Mouse (Mus musculus) megakaryocyte, embryonic 14.5 days (primary cell): ENCODE data around the gene Bin2. TPM values are rescaled to one million over a fixed set of nuclear protein-coding genes. Genes with fewer than 3 reads are reported as not detected.
"Not testable (repeated sequence)": the region's sequence is repeated elsewhere in the genome, so short reads cannot be mapped to it uniquely, and the experiment has no call there.

ENCODE experiments used
- H3K27me3 ChIP-seq: replicated peaks from 2 replicates; pipeline ENCODE3; 2012; ENCODE audit warnings: inconsistent platforms
- H3K36me3 ChIP-seq: replicated peaks from 2 replicates; pipeline ENCODE3; 2012; ENCODE audit warnings: low read length, inconsistent platforms, mixed read lengths
- H3K4me1 ChIP-seq: 2 replicates; pipeline ENCODE4 v1.6.1; 2012; ENCODE audit warnings: inconsistent platforms
- H3K4me3 ChIP-seq: replicated peaks from 2 replicates; pipeline ENCODE3; 2012; ENCODE audit warnings: moderate library complexity, mild to moderate bottlenecking, inconsistent platforms
- H3K9me3 ChIP-seq: 2 replicates; pipeline ENCODE4 v1.6.1; 2012; ENCODE audit warnings: inconsistent platforms
- FLI1 ChIP-seq: IDR thresholded peaks from 2 replicates; pipeline ENCODE4 v1.6.1; 2012; ENCODE audit warnings: low read length, inconsistent platforms, mixed read lengths
- GATA1 ChIP-seq: IDR thresholded peaks from 3 replicates; pipeline ENCODE4 v1.6.1; 2012; ENCODE audit warnings: mixed read lengths, low read length, inconsistent platforms, borderline replicate concordance
- polyA plus RNA-seq: library from polyadenylated mRNA; stranded (reverse); fragments of >175 nt; gene quantifications from 2 replicates; pipeline ENCODE4 v1.2.3, GENCODE M21; 2012; ENCODE audit warnings: low replicate concordance; ENCODE audit not compliant: insufficient read depth

Gene Bin2
- polyA plus RNA-seq, 1 experiment: 2,082 TPM

- Histone ChIP-seq H3K4me3 (peak within 1 kb of the TSS; percentile 100), H3K27me3 (no peaks in the 10 kb centered on the region), H3K4me1 (peaks cover 71% of the 10 kb centered on the region), H3K36me3 (peaks cover 39% of the 10 kb centered on the region), H3K9me3 (no peaks in the 10 kb centered on the region)
- TF ChIP-seq FLI1: no peak
- TF ChIP-seq GATA1: no peak
Observed at GRCm38 (mm10) chr15:100614996-100615824, 54.1 kb downstream of the Bin2 start, which contains the start of gene Dazap2. Dazap2 (plus strand) TSS chr15:100615349.

GRCm38 (mm10) chr15:100614218-100614995, 54.9 kb downstream of the Bin2 start:
- Histone ChIP-seq H3K4me1 (peaks cover 76% of the 10 kb centered on the region), H3K9me3 (no peaks in the 10 kb centered on the region), H3K4me3 (peak overlapping the region; percentile 100), H3K27me3 (peaks cover 4% of the 10 kb centered on the region), H3K36me3 (peaks cover 31% of the 10 kb centered on the region)
- TF ChIP-seq GATA1 (no peak), FLI1 (no peak)

- Histone ChIP-seq H3K36me3 (peaks cover 23% of the 10 kb centered on the region), H3K4me1 (peaks cover 72% of the 10 kb centered on the region), H3K9me3 (no peaks in the 10 kb centered on the region), H3K27me3 (peaks cover 9% of the 10 kb centered on the region), H3K4me3 (peak overlapping the region; percentile 85)
- no peak for TF ChIP-seq GATA1
Observed at GRCm38 (mm10) chr15:100613584-100613983, 55.8 kb downstream of the Bin2 start.

DNA sequence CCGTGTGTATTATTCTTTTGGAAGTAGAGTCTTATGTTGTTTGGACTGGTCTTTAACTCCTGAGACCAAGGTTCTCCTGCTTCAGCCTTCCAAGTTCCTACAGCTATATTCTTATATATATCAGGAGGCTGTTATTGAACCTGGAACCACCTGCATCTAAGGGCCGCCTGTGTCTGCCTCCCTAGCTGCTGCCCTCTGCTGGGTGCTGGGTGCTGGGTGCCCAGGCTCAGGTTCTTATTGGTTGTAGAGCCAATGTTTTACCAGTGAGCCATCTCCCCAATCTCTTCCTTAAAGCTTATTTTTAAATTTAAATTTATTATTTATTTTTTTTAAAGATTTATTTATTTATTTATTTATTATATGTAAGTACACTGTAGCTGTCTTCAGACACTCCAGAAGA, 56.9 kb downstream of the Bin2 start:
- H3K36me3 ChIP-seq: peaks cover 11% of the 10 kb centered on the region

GRCm38 (mm10) chr15:100611951-100612350, 57.4 kb downstream of the Bin2 start:
- H3K36me3 ChIP-seq: peaks cover 7% of the 10 kb centered on the region
- H3K9me3 ChIP-seq: peaks cover 5% of the 10 kb centered on the region; the same call in 1 of the 2 replicates
- peaks cover 10% of the 10 kb centered on the region for H3K27me3 ChIP-seq
- no peak overlapping the region for H3K4me3 ChIP-seq
- H3K4me1 ChIP-seq: peaks cover 61% of the 10 kb centered on the region
- TF ChIP-seq FLI1 (no peak), GATA1 (no peak)

More for the DNA sequence above, 56.9 kb downstream of the Bin2 start:
- H3K27me3 ChIP-seq: peaks cover 10% of the 10 kb centered on the region
- H3K9me3 ChIP-seq: peaks cover 4% of the 10 kb centered on the region; the same call in 1 of the 2 replicates
- TF ChIP-seq FLI1 (no peak), GATA1 (no peak)
- H3K4me3 ChIP-seq: no peak overlapping the region
- H3K4me1 ChIP-seq: peaks cover 65% of the 10 kb centered on the region

DNA sequence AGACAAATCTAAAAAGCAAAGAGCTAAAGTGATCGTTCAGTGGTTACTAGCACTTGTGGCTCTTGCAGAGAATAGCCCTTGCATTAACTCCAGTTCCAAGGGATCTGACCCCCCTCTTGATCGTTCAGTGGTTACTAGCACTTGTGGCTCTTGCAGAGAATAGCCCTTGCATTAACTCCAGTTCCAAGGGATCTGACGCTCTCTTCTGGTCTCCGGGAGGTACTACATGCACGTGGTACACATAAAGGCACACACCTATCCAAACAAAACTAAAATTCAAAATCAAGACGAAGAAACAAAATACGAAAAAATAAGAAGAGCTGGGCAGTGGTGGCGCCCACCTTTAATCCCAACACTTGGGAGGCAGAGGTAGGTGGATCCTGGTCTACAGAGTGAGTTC, 62.7 kb downstream of the Bin2 start:
- H3K27me3 ChIP-seq: peaks cover 33% of the 10 kb centered on the region
- H3K9me3 ChIP-seq, H3K36me3 ChIP-seq, H3K4me3 ChIP-seq: not testable (repeated sequence)
- H3K4me1 ChIP-seq: peaks cover 48% of the 10 kb centered on the region

- Histone ChIP-seq H3K36me3 (no peaks in the 10 kb centered on the region), H3K4me1 (peaks cover 47% of the 10 kb centered on the region), H3K4me3 (peak overlapping the region; percentile 56), H3K9me3 (no peaks in the 10 kb centered on the region), H3K27me3 (peaks cover 56% of the 10 kb centered on the region)
- TF ChIP-seq GATA1 (no peak), FLI1 (no peak)
Observed at GRCm38 (mm10) chr15:100601669-100602068, 67.7 kb downstream of the Bin2 start.

DNA sequence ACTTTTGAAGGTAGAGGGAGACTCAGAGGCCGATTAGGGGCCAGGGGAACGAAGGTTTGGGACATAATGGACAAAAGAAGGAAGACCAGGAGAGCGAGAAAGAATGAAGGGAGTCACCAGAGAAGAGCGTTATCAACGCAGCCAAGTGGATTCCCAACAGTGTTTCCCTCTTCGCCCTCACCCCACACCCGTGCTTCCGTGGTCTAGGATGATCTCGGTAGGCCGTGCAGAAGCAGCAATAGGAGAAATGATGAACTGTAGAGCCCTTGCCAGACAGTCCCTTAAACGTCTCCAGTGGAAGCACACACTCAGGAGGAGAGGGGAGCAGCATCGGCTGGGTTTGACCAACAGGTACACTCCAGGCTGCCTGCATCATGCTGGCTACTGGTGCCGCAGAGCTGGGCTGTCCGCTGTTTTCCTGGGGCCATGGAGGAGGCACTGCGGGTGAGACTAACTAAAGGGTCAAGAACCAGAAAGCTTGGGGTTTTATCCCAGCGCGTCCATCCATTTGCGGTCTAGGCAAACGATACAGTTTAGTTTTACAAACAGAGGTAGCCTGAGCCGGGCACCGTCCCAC, 68.6 kb downstream of the Bin2 start:
- TF ChIP-seq GATA1: no peak
- TF ChIP-seq FLI1: no peak
- H3K4me3 ChIP-seq: peak overlapping the region; percentile 92
- H3K9me3 ChIP-seq: no peaks in the 10 kb centered on the region

DNA sequence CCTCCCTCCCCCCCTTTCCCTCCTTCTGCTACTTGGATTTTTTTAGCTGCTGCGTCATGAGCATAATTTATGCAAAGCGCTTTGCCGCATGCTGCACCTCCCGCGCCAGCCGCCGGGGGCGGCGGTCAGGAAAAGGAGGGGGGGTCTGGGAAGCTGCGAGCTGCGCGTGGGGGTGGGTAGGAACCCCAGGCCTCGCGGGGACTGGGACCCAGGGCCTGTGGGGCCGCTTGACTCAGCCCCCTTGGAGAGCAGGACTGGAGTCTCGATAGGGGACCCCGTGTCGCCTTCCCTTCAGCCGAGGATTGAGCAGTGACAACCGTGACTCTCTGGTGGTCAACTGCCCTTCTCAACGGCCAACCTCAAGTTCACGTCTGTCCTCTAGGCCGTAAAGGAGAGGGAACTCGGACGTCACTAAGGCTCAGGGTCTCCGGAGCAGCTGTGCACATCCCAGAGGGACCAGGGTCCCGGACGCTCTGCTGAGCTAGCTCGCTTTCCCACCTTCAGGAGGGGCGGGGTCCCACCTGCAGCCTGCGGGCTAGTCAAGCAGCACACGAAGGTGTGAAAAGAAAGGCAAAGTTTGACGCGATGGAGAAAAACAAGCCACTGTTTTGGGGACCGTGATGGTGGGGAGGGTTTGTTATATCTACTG, 69.2 kb downstream of the Bin2 start:
- H3K9me3 ChIP-seq: no peaks in the 10 kb centered on the region
- no peaks in the 10 kb centered on the region for H3K36me3 ChIP-seq
- TF ChIP-seq GATA1 (no peak), FLI1 (no peak)
- H3K4me3 ChIP-seq: peak overlapping the region; percentile 92
- peaks cover 61% of the 10 kb centered on the region for H3K27me3 ChIP-seq
- H3K4me1 ChIP-seq: peaks cover 40% of the 10 kb centered on the region

More for the DNA sequence above, 68.6 kb downstream of the Bin2 start:
- H3K36me3 ChIP-seq: no peaks in the 10 kb centered on the region
- peaks cover 63% of the 10 kb centered on the region for H3K27me3 ChIP-seq
- peaks cover 46% of the 10 kb centered on the region for H3K4me1 ChIP-seq
